ENCODE assay signal across 8 mouse cellular contexts in genomic region chr4:150371580-150372380, GRCm38 (mm10).
A peak's percentile ranks its signal among the peaks of the same experiment; 100 is the strongest.
DNase-seq lines count a peak whose midpoint lies in the region; ATAC-seq lines count a peak whose summit lies in the region.

No protein-coding gene starts in this region.

- H3K36me3 ChIP-seq in intestine, embryonic 15.5 days: no peaks in the 10 kb centered on the region
- no peaks in the 10 kb centered on the region for H3K36me3 ChIP-seq in midbrain, embryonic 10.5 days

- ATAC-seq in intestine, embryonic 15.5 days: peak; percentile 90

- intact Hi-C loops in gastrocnemius, postnatal 36 days (cut with DNase I): no loop called here
- intact Hi-C loops in left cerebral cortex, postnatal 4 days (cut with DNase I): no loop called here

- no peaks in the 10 kb centered on the region for H3K27me3 ChIP-seq in intestine, embryonic 15.5 days (replicated peaks)
- peaks cover 10% of the 10 kb centered on the region; the same call in 1 of the 2 replicates for H3K27me3 ChIP-seq in midbrain, embryonic 10.5 days (ENCODE audit: low read depth, poor library complexity, severe bottlenecking)

- peak; percentile 89 for DNase-seq in adrenal gland, adult 2 months
- DNase-seq in embryo, embryonic 10 days (ENCODE audit: low spot score): peak; percentile 92
- peak; percentile 61 to 65 for DNase-seq in gastrocnemius, postnatal 36 days
- peak; percentile 87 for DNase-seq in left cerebral cortex, postnatal 4 days
- DNase-seq in midbrain, embryonic 10.5 days (ENCODE audit: low spot score): peak; percentile 91
- DNase-seq in right cerebral cortex, postnatal 4 days: peak; percentile 72
- DNase-seq in yolk sac, embryonic 10.5 days (ENCODE audit: low spot score): peak; percentile 88

- peaks cover 50% of the 10 kb centered on the region for H3K4me1 ChIP-seq in intestine, embryonic 15.5 days (replicated peaks)
- H3K4me1 ChIP-seq in midbrain, embryonic 10.5 days: peaks cover 81% of the 10 kb centered on the region

- peak overlapping the region; percentile 75 for H3K9ac ChIP-seq in intestine, embryonic 15.5 days

- peak overlapping the region; percentile 94 for H3K4me2 ChIP-seq in intestine, embryonic 15.5 days (replicated peaks)

- H3K4me3 ChIP-seq in intestine, embryonic 15.5 days (replicated peaks): peak overlapping the region; percentile 64
- peak overlapping the region; percentile 65 for H3K4me3 ChIP-seq in midbrain, embryonic 10.5 days

- under 1% methylated on average over 58 of the region's 58 CpGs for WGBS in intestine, embryonic 15.5 days
- WGBS in midbrain, embryonic 10.5 days: under 1% methylated on average over 58 of the region's 58 CpGs

- no peaks in the 10 kb centered on the region for H3K9me3 ChIP-seq in intestine, embryonic 15.5 days
- H3K9me3 ChIP-seq in midbrain, embryonic 10.5 days (replicated peaks): no peaks in the 10 kb centered on the region

- peak overlapping the region; percentile 90 for H3K27ac ChIP-seq in intestine, embryonic 15.5 days
- H3K27ac ChIP-seq in midbrain, embryonic 10.5 days (replicated peaks): peak overlapping the region; percentile 96

Comparison
In these comparisons a context has a peak if more than half of its experiments do, and no peak if none do; other contexts are left out.
1. Peak in every context shown above with its lines: DNase-seq, ATAC-seq, H3K4me3 ChIP-seq and H3K27ac ChIP-seq.